11 mouse cellular contexts compared by ENCODE assay signal in the genomic region with DNA sequence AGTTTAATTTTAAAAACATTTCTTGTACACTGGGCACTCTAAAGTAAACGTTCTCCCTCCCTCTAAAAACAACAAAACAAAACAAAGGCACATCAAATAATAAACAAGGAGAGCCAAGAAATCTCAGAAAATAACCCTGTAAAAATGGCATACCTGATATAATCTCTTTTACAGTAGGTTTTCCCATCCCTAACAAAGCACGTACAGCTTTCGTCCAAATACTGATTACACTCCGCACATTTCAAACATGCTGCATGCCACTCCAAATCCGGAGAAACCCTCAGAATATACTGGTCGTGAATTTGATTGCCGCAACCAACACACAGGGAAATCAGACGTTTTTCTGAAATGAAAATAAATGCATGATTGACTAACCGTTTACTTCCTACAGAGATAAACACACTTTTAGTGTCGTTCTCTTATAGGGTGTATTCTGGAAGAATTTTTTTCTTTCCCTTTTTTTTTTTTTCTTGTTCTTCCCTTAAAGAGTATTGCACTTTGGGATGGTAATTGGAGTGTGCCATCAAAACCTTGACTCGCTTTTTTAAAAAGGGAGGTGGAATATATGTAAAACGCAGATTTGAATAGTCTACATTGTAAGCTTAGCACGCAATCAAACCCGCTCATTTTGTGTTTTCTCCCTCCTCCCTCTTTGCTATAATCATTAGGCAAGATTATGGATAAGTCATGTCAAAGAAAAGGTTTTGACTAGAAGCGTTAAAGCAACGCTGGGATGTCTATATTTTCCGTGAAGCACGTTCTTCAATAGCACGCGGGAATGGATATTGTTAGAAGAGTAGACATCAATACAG. TPM values are rescaled to one million over a fixed set of nuclear protein-coding genes. Genes with fewer than 3 reads are reported as not detected.
DNase-seq lines count a peak whose midpoint lies in the region; ATAC-seq and TF ChIP-seq lines count a peak whose summit lies in the region.
"Had no signal": no experiment of that assay in that cellular context is flagged by ENCODE, and none has a peak within 500 bp of the region (broad histone marks: within the 10 kb centered on the region; RNA-seq: fewer than 3 reads in every experiment).

No protein-coding gene starts in this region.

- no peak for ATAC-seq in hindbrain, embryonic 16.5 days
- no peak for ATAC-seq in intestine, embryonic 16.5 days
- no peak for ATAC-seq in neural tube, embryonic 15.5 days (ENCODE audit: low FRiP score)

- no peaks in the 10 kb centered on the region for H3K9me3 ChIP-seq in hindbrain, embryonic 10.5 days
- no peaks in the 10 kb centered on the region for H3K9me3 ChIP-seq in hindbrain, embryonic 16.5 days (ENCODE audit: control insufficient read depth, low read length)
- no peaks in the 10 kb centered on the region for H3K9me3 ChIP-seq in intestine, embryonic 16.5 days (ENCODE audit: control insufficient read depth, low read length)
- no peaks in the 10 kb centered on the region for H3K9me3 ChIP-seq in neural tube, embryonic 15.5 days (replicated peaks)

- no peak overlapping the region for H3K4me2 ChIP-seq in hindbrain, embryonic 16.5 days (ENCODE audit: low read length)
- H3K4me2 ChIP-seq in intestine, embryonic 16.5 days (ENCODE audit: low read depth, low read length) = no peak overlapping the region
- H3K4me2 ChIP-seq in neural tube, embryonic 15.5 days = no peak overlapping the region

- H3K9ac ChIP-seq in hindbrain, embryonic 16.5 days (ENCODE audit: low read depth, low read length) = no peak overlapping the region
- no peak overlapping the region for H3K9ac ChIP-seq in intestine, embryonic 16.5 days (ENCODE audit: low read depth, low read length)
- H3K9ac ChIP-seq in neural tube, embryonic 15.5 days (replicated peaks) = no peak overlapping the region
- H3K9ac ChIP-seq: liver, embryonic 14.5 days had no signal

- TF ChIP-seq CTCF in embryonic fibroblast, embryonic 13.5 days (IDR thresholded peaks at IDR 0.05; ENCODE audit: borderline replicate concordance, insufficient read depth, low read length) = no peak

- peak; percentile 8 for DNase-seq in hindbrain, embryonic 10.5 days (ENCODE audit: low spot score)
- DNase-seq in thymus, postnatal 4 days = no peak
- DNase-seq in adrenal gland, adult 18-20 months (ENCODE audit: low spot score in 2 of 2) = no peak
- no peak for DNase-seq in left cerebral cortex, postnatal 25 days (ENCODE audit: low spot score in 2 of 2)
- DNase-seq: kidney, postnatal 14 days; thymus, adult 18-20 months had no signal

- H3K36me3 ChIP-seq in hindbrain, embryonic 10.5 days = no peaks in the 10 kb centered on the region
- no peaks in the 10 kb centered on the region for H3K36me3 ChIP-seq in hindbrain, embryonic 16.5 days (ENCODE audit: control insufficient read depth, insufficient read depth, low read length)
- H3K36me3 ChIP-seq in intestine, embryonic 16.5 days (ENCODE audit: control insufficient read depth, insufficient read depth, low read length) = no peaks in the 10 kb centered on the region
- no peaks in the 10 kb centered on the region for H3K36me3 ChIP-seq in neural tube, embryonic 15.5 days

- peaks cover 18% of the 10 kb centered on the region for H3K4me1 ChIP-seq in hindbrain, embryonic 10.5 days (replicated peaks)
- H3K4me1 ChIP-seq in hindbrain, embryonic 16.5 days (ENCODE audit: control insufficient read depth, insufficient read depth, low read depth, low read length) = peaks cover 5% of the 10 kb centered on the region
- H3K4me1 ChIP-seq in embryonic fibroblast, embryonic 13.5 days (ENCODE audit: control insufficient read depth, insufficient read depth, low read length) = no peaks in the 10 kb centered on the region
- H3K4me1 ChIP-seq in intestine, embryonic 16.5 days (ENCODE audit: control insufficient read depth, insufficient read depth, low read length) = no peaks in the 10 kb centered on the region
- peaks cover 9% of the 10 kb centered on the region for H3K4me1 ChIP-seq in neural tube, embryonic 15.5 days

- under 1% methylated on average over 20 of the region's 20 CpGs for WGBS in hindbrain, embryonic 10.5 days
- 1% methylated on average over 20 of the region's 20 CpGs for WGBS in hindbrain, embryonic 16.5 days
- 2% methylated on average over 20 of the region's 20 CpGs for WGBS in intestine, embryonic 16.5 days
- WGBS in neural tube, embryonic 15.5 days = under 1% methylated on average over 20 of the region's 20 CpGs

- no peak for TF ChIP-seq POLR2A in embryonic fibroblast, embryonic 13.5 days (IDR thresholded peaks at IDR 0.05; ENCODE audit: low read depth, low read length)

- peak overlapping the region; percentile 69; the same call in 1 of the 2 replicates for H3K27ac ChIP-seq in hindbrain, embryonic 10.5 days
- no peak overlapping the region for H3K27ac ChIP-seq in hindbrain, embryonic 16.5 days (ENCODE audit: low read depth, low read length)
- no peak overlapping the region for H3K27ac ChIP-seq in embryonic fibroblast, embryonic 13.5 days (ENCODE audit: insufficient read depth, low read length)
- no peak overlapping the region for H3K27ac ChIP-seq in intestine, embryonic 16.5 days (ENCODE audit: low read length)
- no peak overlapping the region for H3K27ac ChIP-seq in neural tube, embryonic 15.5 days (replicated peaks)
- H3K27ac ChIP-seq: liver, embryonic 14.5 days had no signal

- peaks cover 100% of the 10 kb centered on the region for H3K27me3 ChIP-seq in hindbrain, embryonic 10.5 days (ENCODE audit: insufficient read depth, poor library complexity, severe bottlenecking)
- peaks cover 57% of the 10 kb centered on the region for H3K27me3 ChIP-seq in hindbrain, embryonic 16.5 days (replicated peaks; ENCODE audit: control insufficient read depth, insufficient read depth, low read length)
- peaks cover 70% of the 10 kb centered on the region for H3K27me3 ChIP-seq in intestine, embryonic 16.5 days (replicated peaks; ENCODE audit: control insufficient read depth, insufficient read depth, low read length)
- H3K27me3 ChIP-seq in neural tube, embryonic 15.5 days (replicated peaks) = peaks cover 78% of the 10 kb centered on the region

- H3K4me3 ChIP-seq in hindbrain, embryonic 10.5 days = peak overlapping the region; percentile 63
- no peak overlapping the region for H3K4me3 ChIP-seq in hindbrain, embryonic 16.5 days (ENCODE audit: low read length)
- peak overlapping the region; percentile 18; the same call in 1 of the 2 replicates for H3K4me3 ChIP-seq in embryonic fibroblast, embryonic 13.5 days (ENCODE audit: insufficient read depth, low read length)
- H3K4me3 ChIP-seq in intestine, embryonic 16.5 days (ENCODE audit: low read length) = peak overlapping the region; percentile 4; the same call in 1 of the 2 replicates
- peak overlapping the region; percentile 43 for H3K4me3 ChIP-seq in neural tube, embryonic 15.5 days (replicated peaks)

- intact Hi-C loops in left cerebral cortex, postnatal 25 days (cut with DNase I) = loop anchor here (2.0 kb wide), 1 partner anchor 400 kb away; no protein-coding TSS in a partner anchor

RNA-seq across cellular contexts. Expression of a gene that starts 1.2 kb away (rescaled TPM):
- polyA plus RNA-seq in hindbrain, embryonic 10.5 days (2016; fragmentation: Nextera tagmentation; extraction: Ambion mirVana) = 34.9 and 63.4 TPM in 2 replicates
- polyA plus RNA-seq in hindbrain, embryonic 16.5 days (2015; fragmentation: Nextera tagmentation; extraction: Ambion mirVana) = 14.6 and 29.3 TPM in 2 replicates
- polyA plus RNA-seq in embryonic fibroblast, embryonic 13.5 days (2011; ENCODE audit: insufficient read length, low read depth, missing spikeins) = 0.35 and 0.53 TPM in 2 replicates
- 4.9 and 6.7 TPM in 2 replicates for polyA plus RNA-seq in intestine, embryonic 16.5 days (2015; fragmentation: Nextera tagmentation; extraction: Ambion mirVana)
- polyA plus RNA-seq in neural tube, embryonic 15.5 days (2015; fragmentation: Nextera tagmentation; extraction: Ambion mirVana) = 48.5 and 50.6 TPM in 2 replicates
- total RNA-seq in adrenal gland, adult 18-20 months (2021) = 1 to 10 TPM; 3.5 to 6.9 TPM
- total RNA-seq in left cerebral cortex, postnatal 25 days (2021) = 1 to 10 TPM in 1 of 2 experiments, under 1 TPM in 1; 0.46 to 2.7 TPM
